In genomic region chr5:139870886-139871285, GRCm38 (mm10) we compare ENCODE assay signal across 24 mouse cellular contexts. TPM values are rescaled to one million over a fixed set of nuclear protein-coding genes. Genes with fewer than 3 reads are reported as not detected.
DNase-seq lines count a peak whose midpoint lies in the region; ATAC-seq and TF ChIP-seq lines count a peak whose summit lies in the region.
"Had no signal": no experiment of that assay in that cellular context is flagged by ENCODE, and none has a peak within 500 bp of the region (broad histone marks: within the 10 kb centered on the region; RNA-seq: fewer than 3 reads in every experiment).

No protein-coding gene starts in this region.

- H3K4me1 ChIP-seq in midbrain, embryonic 11.5 days (ENCODE audit: control insufficient read depth, insufficient read depth, low read length), result no peaks in the 10 kb centered on the region
- H3K4me1 ChIP-seq in midbrain, embryonic 15.5 days, result no peaks in the 10 kb centered on the region
- no peaks in the 10 kb centered on the region for H3K4me1 ChIP-seq in lung, postnatal 0 days (ENCODE audit: insufficient read depth, low read depth, low read length)
- no peaks in the 10 kb centered on the region for H3K4me1 ChIP-seq in hindbrain, embryonic 13.5 days (replicated peaks)
- H3K4me1 ChIP-seq: embryonic facial prominence, embryonic 12.5 days had no signal

- no peak for TF ChIP-seq CTCF in lung, postnatal 0 days (IDR thresholded peaks at IDR 0.05)
- TF ChIP-seq CTCF in layer of hippocampus, adult 2 months (conservative IDR thresholded peaks at IDR 0.05), result no peak

- no peak overlapping the region for H3K9ac ChIP-seq in midbrain, embryonic 11.5 days (ENCODE audit: low read length)
- no peak overlapping the region for H3K9ac ChIP-seq in midbrain, embryonic 15.5 days
- no peak overlapping the region for H3K9ac ChIP-seq in lung, postnatal 0 days (replicated peaks; ENCODE audit: low read depth)
- no peak overlapping the region for H3K9ac ChIP-seq in hindbrain, embryonic 13.5 days
- H3K9ac ChIP-seq: embryonic facial prominence, embryonic 12.5 days; heart, embryonic 13.5 days had no signal

- H3K9me3 ChIP-seq in midbrain, embryonic 11.5 days (ENCODE audit: control insufficient read depth, low read length), result no peaks in the 10 kb centered on the region
- H3K9me3 ChIP-seq in midbrain, embryonic 15.5 days, result no peaks in the 10 kb centered on the region
- no peaks in the 10 kb centered on the region for H3K9me3 ChIP-seq in lung, postnatal 0 days (ENCODE audit: low read length)
- no peaks in the 10 kb centered on the region for H3K9me3 ChIP-seq in hindbrain, embryonic 13.5 days
- H3K9me3 ChIP-seq: embryonic facial prominence, embryonic 12.5 days; heart, embryonic 13.5 days had no signal

- DNase-seq in midbrain, embryonic 11.5 days (ENCODE audit: low spot score, missing footprints), result peak; percentile 75
- DNase-seq in kidney, postnatal 10 days, result peak; percentile 41
- peak; percentile 82 for DNase-seq in lung, postnatal 0 days (ENCODE audit: low spot score)
- DNase-seq in right cerebral cortex, postnatal 10 days (ENCODE audit: low spot score in 2 of 2), result no peak
- DNase-seq in layer of hippocampus, adult 2 months (ENCODE audit: low spot score in 2 of 2), result no peak
- DNase-seq: cerebellum, adult 9-10 months; heart, postnatal 4 days; layer of hippocampus, postnatal 36 days; midbrain, embryonic 14.5 days; thymus, postnatal 4 days had no signal

- H3K36me3 ChIP-seq in midbrain, embryonic 11.5 days (ENCODE audit: control insufficient read depth, insufficient read depth, low read length), result no peaks in the 10 kb centered on the region
- no peaks in the 10 kb centered on the region for H3K36me3 ChIP-seq in midbrain, embryonic 15.5 days (replicated peaks)
- no peaks in the 10 kb centered on the region for H3K36me3 ChIP-seq in lung, postnatal 0 days (ENCODE audit: insufficient read depth, low read length)
- H3K36me3 ChIP-seq in hindbrain, embryonic 13.5 days, result no peaks in the 10 kb centered on the region
- H3K36me3 ChIP-seq: embryonic facial prominence, embryonic 12.5 days; heart, embryonic 13.5 days had no signal

- no peak overlapping the region for H3K27ac ChIP-seq in midbrain, embryonic 11.5 days (ENCODE audit: low read depth, low read length)
- H3K27ac ChIP-seq in midbrain, embryonic 15.5 days, result no peak overlapping the region
- no peak overlapping the region for H3K27ac ChIP-seq in lung, postnatal 0 days (ENCODE audit: low read length)
- H3K27ac ChIP-seq in layer of hippocampus, adult 2 months, result no peak overlapping the region
- H3K27ac ChIP-seq in hindbrain, embryonic 13.5 days, result no peak overlapping the region
- H3K27ac ChIP-seq: embryonic facial prominence, embryonic 12.5 days; heart, embryonic 13.5 days; macrophage had no signal

- H3K4me3 ChIP-seq in midbrain, embryonic 11.5 days (ENCODE audit: low read depth, low read length), result no peak overlapping the region
- H3K4me3 ChIP-seq in midbrain, embryonic 15.5 days, result no peak overlapping the region
- H3K4me3 ChIP-seq in lung, postnatal 0 days (ENCODE audit: low read depth, low read length), result no peak overlapping the region
- no peak overlapping the region for H3K4me3 ChIP-seq in layer of hippocampus, adult 2 months
- no peak overlapping the region for H3K4me3 ChIP-seq in hindbrain, embryonic 13.5 days
- H3K4me3 ChIP-seq: embryonic facial prominence, embryonic 12.5 days; heart, embryonic 13.5 days had no signal

- 15% methylated on average over 4 of the region's 4 CpGs for WGBS in midbrain, embryonic 11.5 days
- 13% methylated on average over 4 of the region's 4 CpGs for WGBS in midbrain, embryonic 15.5 days
- 28% methylated on average over 3 of the region's 4 CpGs for WGBS in lung, postnatal 0 days
- 34% methylated on average over 3 of the region's 4 CpGs for WGBS in hindbrain, embryonic 13.5 days

- no peak for ATAC-seq in midbrain, embryonic 11.5 days (ENCODE audit: low FRiP score)
- ATAC-seq in midbrain, embryonic 15.5 days (replicated peaks), result no peak
- ATAC-seq in lung, postnatal 0 days, result peak; percentile 99
- ATAC-seq in hindbrain, embryonic 13.5 days (ENCODE audit: low FRiP score), result no peak
- ATAC-seq: forebrain, embryonic 16.5 days; inflammation-experienced regulatory T-cells, adult 6 months had no signal

- 0 out of 2 replicates have a peak, but pooled peaks have one; percentile 49 for TF ChIP-seq EP300 in lung, postnatal 0 days (IDR thresholded peaks at IDR 0.05)

- no peak overlapping the region for H3K4me2 ChIP-seq in midbrain, embryonic 11.5 days
- H3K4me2 ChIP-seq in midbrain, embryonic 15.5 days, result no peak overlapping the region
- H3K4me2 ChIP-seq in lung, postnatal 0 days (replicated peaks; ENCODE audit: low read depth, low read length), result no peak overlapping the region
- no peak overlapping the region for H3K4me2 ChIP-seq in hindbrain, embryonic 13.5 days
- H3K4me2 ChIP-seq: embryonic facial prominence, embryonic 12.5 days; heart, embryonic 13.5 days; liver, embryonic 11.5 days had no signal

- H3K27me3 ChIP-seq in midbrain, embryonic 11.5 days (ENCODE audit: control insufficient read depth, insufficient read depth, low read length), result no peaks in the 10 kb centered on the region
- H3K27me3 ChIP-seq in midbrain, embryonic 15.5 days (replicated peaks), result no peaks in the 10 kb centered on the region
- no peaks in the 10 kb centered on the region for H3K27me3 ChIP-seq in lung, postnatal 0 days (replicated peaks; ENCODE audit: insufficient read depth, low read length)
- 0 out of 2 replicates have a peak, but pooled peaks cover 2% of the 10 kb centered on the region for H3K27me3 ChIP-seq in hindbrain, embryonic 13.5 days
- H3K27me3 ChIP-seq: embryonic facial prominence, embryonic 12.5 days had no signal

RNA-seq across cellular contexts. Expression of gene Elfn1, which starts 36.9 kb away (rescaled TPM):
- polyA plus RNA-seq in midbrain, embryonic 11.5 days (2014; fragmentation: Nextera tagmentation; extraction: Ambion mirVana), result 0.77 and 1.0 TPM in 2 replicates
- polyA plus RNA-seq in midbrain, embryonic 15.5 days (2015; fragmentation: Nextera tagmentation; extraction: Ambion mirVana), result 2.7 and 4.3 TPM in 2 replicates
- 1.5 TPM in 2 replicates for polyA plus RNA-seq in lung, postnatal 0 days (2015; fragmentation: Nextera tagmentation; extraction: Ambion mirVana)
- total RNA-seq in layer of hippocampus, adult 2 months (2021), result 10 to 100 TPM; 27.0 to 29.1 TPM
- polyA plus RNA-seq in hindbrain, embryonic 13.5 days (2015; fragmentation: Nextera tagmentation; extraction: Ambion mirVana), result 1.3 and 1.4 TPM in 2 replicates
- total RNA-seq: gastrocnemius, adult 18-20 months; granulocyte monocyte progenitor cell, adult 5-6 weeks had no signal
- polyA plus RNA-seq: inflammation-experienced regulatory T-cells, adult 6 months; macrophage had no signal

RNA-seq across cellular contexts. Expression of gene Psmg3, which starts 44.2 kb away (rescaled TPM):
- 72.2 and 81.2 TPM in 2 replicates for polyA plus RNA-seq in midbrain, embryonic 11.5 days (2014; fragmentation: Nextera tagmentation; extraction: Ambion mirVana)
- polyA plus RNA-seq in midbrain, embryonic 15.5 days (2015; fragmentation: Nextera tagmentation; extraction: Ambion mirVana), result 74.0 and 78.2 TPM in 2 replicates
- polyA plus RNA-seq in lung, postnatal 0 days (2015; fragmentation: Nextera tagmentation; extraction: Ambion mirVana), result 41.1 and 45.4 TPM in 2 replicates
- total RNA-seq in layer of hippocampus, adult 2 months (2021), result 10 to 100 TPM; 20.1 to 20.3 TPM
- polyA plus RNA-seq in hindbrain, embryonic 13.5 days (2015; fragmentation: Nextera tagmentation; extraction: Ambion mirVana), result 73.5 and 78.7 TPM in 2 replicates

RNA-seq across cellular contexts. Expression of gene Gm26938, which starts 44.7 kb away (rescaled TPM):
- polyA plus RNA-seq in midbrain, embryonic 11.5 days (2014; fragmentation: Nextera tagmentation; extraction: Ambion mirVana), result not detected in 2 replicates
- not detected in 2 replicates for polyA plus RNA-seq in midbrain, embryonic 15.5 days (2015; fragmentation: Nextera tagmentation; extraction: Ambion mirVana)
- polyA plus RNA-seq in lung, postnatal 0 days (2015; fragmentation: Nextera tagmentation; extraction: Ambion mirVana), result 0.33 TPM in 1 of 2 replicates, not detected in the other
- total RNA-seq in layer of hippocampus, adult 2 months (2021), result not detected
- not detected in 2 replicates for polyA plus RNA-seq in hindbrain, embryonic 13.5 days (2015; fragmentation: Nextera tagmentation; extraction: Ambion mirVana)
- total RNA-seq: adrenal gland, adult 18-20 months; ES-E14; gastrocnemius, adult 18-20 months; granulocyte monocyte progenitor cell, adult 5-6 weeks; heart, postnatal 4 days; layer of hippocampus, postnatal 36 days; left cerebral cortex, postnatal 36 days had no signal
- polyA plus RNA-seq: cortical plate, adult 2 months; embryonic facial prominence, embryonic 12.5 days; forebrain, embryonic 16.5 days; heart, embryonic 13.5 days; inflammation-experienced regulatory T-cells, adult 6 months; liver, embryonic 11.5 days; macrophage had no signal

RNA-seq across cellular contexts. Expression of gene Tmem184a, which starts 51.2 kb away (rescaled TPM):
- polyA plus RNA-seq in midbrain, embryonic 11.5 days (2014; fragmentation: Nextera tagmentation; extraction: Ambion mirVana), result 0.60 and 0.86 TPM in 2 replicates
- polyA plus RNA-seq in midbrain, embryonic 15.5 days (2015; fragmentation: Nextera tagmentation; extraction: Ambion mirVana), result 0.14 and 0.30 TPM in 2 replicates
- polyA plus RNA-seq in lung, postnatal 0 days (2015; fragmentation: Nextera tagmentation; extraction: Ambion mirVana), result 15.5 and 19.1 TPM in 2 replicates
- 1 to 10 TPM in 1 of 2 experiments, under 1 TPM in 1; 0.25 to 1.9 TPM for total RNA-seq in layer of hippocampus, adult 2 months (2021)
- 0.05 and 0.12 TPM in 2 replicates for polyA plus RNA-seq in hindbrain, embryonic 13.5 days (2015; fragmentation: Nextera tagmentation; extraction: Ambion mirVana)
- total RNA-seq: granulocyte monocyte progenitor cell, adult 5-6 weeks had no signal
- polyA plus RNA-seq: macrophage had no signal

Comparison
In these comparisons a context has a peak if more than half of its experiments do, and no peak if none do; other contexts are left out.
1. DNase-seq: peak in midbrain, embryonic 11.5 days (single experiment), kidney, postnatal 10 days (single experiment) and lung, postnatal 0 days (single experiment); none in right cerebral cortex, postnatal 10 days (0 of 2) and layer of hippocampus, adult 2 months (0 of 2).